Mouse (Mus musculus) MEL (cell line): ENCODE data around the gene Dpep3. TPM values are rescaled to one million over a fixed set of nuclear protein-coding genes. Genes with fewer than 3 reads are reported as not detected.

ENCODE experiments used
- DNase-seq: peaks from one replicate; pipeline ENCODE4 v3.0.0; 2011; ENCODE audit warnings: low read depth, low spot score
- H3K27ac ChIP-seq: 2 replicates; pipeline ENCODE4 v1.5.1; 2012; ENCODE audit warnings: low read depth, mild to moderate bottlenecking, control low read depth, low read length, moderate library complexity; ENCODE audit not compliant: control insufficient read depth
- H3K27me3 ChIP-seq, 2 experiments: fragments of 150-350 bp in 1 of 2; sonication (generic) in 1 of 2; 2 replicates each; pipeline ENCODE4 v1.6.1; 2012; ENCODE audit warnings: low read length in 2 of 2, mild to moderate bottlenecking in 2 of 2, improper control_type of control experiment in 1 of 2, moderate library complexity in 1 of 2; ENCODE audit not compliant: insufficient read depth in 2 of 2, control insufficient read depth in 1 of 2
- H3K36me3 ChIP-seq, 2 experiments: 2 replicates each; pipeline ENCODE4 v1.6.1; 2012 to 2014; ENCODE audit warnings: low read length in 2 of 2, improper control_type of control experiment in 1 of 2, inconsistent platforms in 1 of 2, mild to moderate bottlenecking in 1 of 2; ENCODE audit not compliant: insufficient read depth in 2 of 2, control insufficient read depth in 1 of 2
- H3K4me1 ChIP-seq, 2 experiments: fragments of 150-350 bp in 1 of 2; sonication (generic) in 1 of 2; 2 replicates each; pipeline ENCODE4 v1.6.1; 2012; ENCODE audit warnings: low read length in 2 of 2, improper control_type of control experiment in 1 of 2, mild to moderate bottlenecking in 1 of 2; ENCODE audit not compliant: insufficient read depth in 2 of 2, control insufficient read depth in 1 of 2
- H3K4me3 ChIP-seq, 2 experiments: fragments of 150-350 bp in 1 of 2; sonication (generic) in 1 of 2; 2 replicates each; pipeline ENCODE4 v1.5.1; 2012; ENCODE audit warnings: low read depth in 2 of 2, low read length in 2 of 2, mild to moderate bottlenecking in 2 of 2, moderate library complexity in 2 of 2, control low read depth in 1 of 2, improper control_type of control experiment in 1 of 2; ENCODE audit not compliant: control insufficient read depth in 1 of 2, insufficient read depth in 1 of 2
- H3K79me2 ChIP-seq: 2 replicates; pipeline ENCODE4 v1.6.1; 2012; ENCODE audit warnings: mild to moderate bottlenecking, low read length, moderate library complexity; ENCODE audit not compliant: control insufficient read depth, poor library complexity, insufficient read depth
- H3K9ac ChIP-seq: 2 replicates; pipeline ENCODE4 v1.6.1; 2012; ENCODE audit warnings: low read depth, mild to moderate bottlenecking, control low read depth, low read length, moderate library complexity; ENCODE audit not compliant: control insufficient read depth, poor library complexity, severe bottlenecking
- H3K9me3 ChIP-seq: fragments of 150-350 bp; sonication (generic); replicated peaks from 2 replicates; pipeline ENCODE4 v1.6.1; 2012; ENCODE audit warnings: mild to moderate bottlenecking, low read length, improper control_type of control experiment, moderate library complexity; ENCODE audit not compliant: insufficient read depth
- BHLHE40 ChIP-seq: IDR thresholded peaks from 2 replicates; pipeline ENCODE4 v1.6.1; 2012; ENCODE audit warnings: low read depth, mild to moderate bottlenecking, inconsistent platforms, low read length, improper control_type of control experiment, borderline replicate concordance
- CHD1 ChIP-seq: IDR thresholded peaks from 2 replicates; pipeline ENCODE4 v1.6.1; 2012; ENCODE audit warnings: low read depth, mild to moderate bottlenecking, inconsistent platforms, low read length, improper control_type of control experiment
- CTCF ChIP-seq, 3 experiments: IDR thresholded peaks in 2 of 3; conservative IDR thresholded peaks in 1 of 3; 2 replicates each; pipeline ENCODE4 v1.5.1; 2011 to 2012; ENCODE audit warnings: low read length in 3 of 3, low read depth in 2 of 3, mild to moderate bottlenecking in 2 of 3, improper control_type of control experiment in 1 of 3, inconsistent platforms in 1 of 3, mixed read lengths in 1 of 3, moderate library complexity in 1 of 3; ENCODE audit not compliant: control insufficient read depth in 1 of 3, insufficient read depth in 1 of 3, poor library complexity in 1 of 3, severe bottlenecking in 1 of 3
- E2F4 ChIP-seq: IDR thresholded peaks from 2 replicates; pipeline ENCODE4 v1.6.1; 2011; ENCODE audit warnings: low read depth, low read length, improper control_type of control experiment, borderline replicate concordance
- EP300 ChIP-seq, 2 experiments: IDR thresholded peaks; 2 replicates each; pipeline ENCODE4 v1.6.1; 2011; ENCODE audit warnings: improper control_type of control experiment in 2 of 2, low read length in 2 of 2, low read depth in 1 of 2, mild to moderate bottlenecking in 1 of 2
- HCFC1 ChIP-seq: IDR thresholded peaks from 2 replicates; pipeline ENCODE4 v1.6.1; 2012; ENCODE audit warnings: low read depth, mild to moderate bottlenecking, inconsistent platforms, low read length, improper control_type of control experiment, moderate library complexity
- KAT2A ChIP-seq: conservative IDR thresholded peaks from 2 replicates; pipeline ENCODE4 v1.6.1; 2012; ENCODE audit warnings: low read depth, low read length, improper control_type of control experiment, inconsistent platforms
- MYC ChIP-seq: IDR thresholded peaks from 2 replicates; pipeline ENCODE4 v1.6.1; 2011; ENCODE audit warnings: low read depth, mild to moderate bottlenecking, low read length, improper control_type of control experiment, moderate library complexity
- NELFE ChIP-seq: IDR thresholded peaks from 2 replicates; pipeline ENCODE4 v1.6.1; 2011; ENCODE audit warnings: low read depth, low read length, improper control_type of control experiment
- POLR2AphosphoS2 ChIP-seq: IDR thresholded peaks from 2 replicates; pipeline ENCODE4 v1.6.1; 2011; ENCODE audit warnings: low read length, improper control_type of control experiment
- RAD21 ChIP-seq: IDR thresholded peaks from 2 replicates; pipeline ENCODE4 v1.6.1; 2011; ENCODE audit warnings: mild to moderate bottlenecking, low read depth, low read length, improper control_type of control experiment
- SMC3 ChIP-seq: IDR thresholded peaks from 2 replicates; pipeline ENCODE4 v1.6.1; 2011; ENCODE audit warnings: low read depth, low read length, improper control_type of control experiment
- TBP ChIP-seq: IDR thresholded peaks from 2 replicates; pipeline ENCODE4 v1.8.0; 2011; ENCODE audit warnings: low read depth, low read length, improper control_type of control experiment
- USF1 ChIP-seq: IDR thresholded peaks from 2 replicates; pipeline ENCODE4 v1.6.1; 2014; ENCODE audit warnings: low read depth, mild to moderate bottlenecking, inconsistent platforms, low read length, improper control_type of control experiment, moderate library complexity
- ZC3H11A ChIP-seq: IDR thresholded peaks from 2 replicates; pipeline ENCODE4 v1.6.1; 2012; ENCODE audit warnings: low read depth, mild to moderate bottlenecking, inconsistent platforms, low read length, improper control_type of control experiment
- ZMIZ1 ChIP-seq: IDR thresholded peaks from 2 replicates; pipeline ENCODE4 v1.6.1; 2012; ENCODE audit warnings: low read depth, mild to moderate bottlenecking, inconsistent platforms, low read length, improper control_type of control experiment, moderate library complexity
- polyA plus RNA-seq, 2 experiments: library from polyadenylated mRNA; stranded (reverse) in 1 of 2; unstranded in 1 of 2; fragments of >175 nt in 1 of 2; fragments of >200 nt in 1 of 2; gene quantifications; 2 replicates each; pipeline versions ENCODE4 v1.2.1 to v1.2.4; 2012; ENCODE audit warnings: low replicate concordance in 2 of 2, low read depth in 1 of 2; ENCODE audit not compliant: insufficient read length in 2 of 2, insufficient read depth in 1 of 2, missing spikeins in 1 of 2
- total RNA-seq: library from RNA; depleted of rRNA; stranded (reverse); fragments of 300-350 nt; gene quantifications from 2 replicates; pipeline ENCODE4 v1.2.3, GENCODE M21; 2012

The Dpep3 gene
- total and polyA plus RNA-seq, 3 experiments = 0.11 TPM; not detected in 2

- Histone ChIP-seq H3K4me1 (peaks cover 3 to 10% of the 10 kb centered on the region in 2 experiments; a peak in 3 of 4 replicates), H3K9me3 (no peaks in the 10 kb centered on the region), H3K4me3 (no peak overlapping the region), H3K27me3 (no peaks in the 10 kb centered on the region), H3K36me3 (peaks cover 0 to 5% of the 10 kb centered on the region in 2 experiments; a peak in 2 of 4 replicates), H3K79me2 (no peaks in the 10 kb centered on the region), H3K9ac (no peak overlapping the region), H3K27ac (no peak overlapping the region)
- TF ChIP-seq MYC = 0 out of 2 replicates have a peak, but pooled peaks have one; percentile 28
- peak; percentile 18; the same call in 1 of the 2 replicates for TF ChIP-seq RAD21
- TF ChIP-seq ZC3H11A = peak; percentile 11; the same call in 1 of the 2 replicates
- TF ChIP-seq SMC3 = peak; percentile 35
- TF ChIP-seq ZMIZ1 = no peak
- TF ChIP-seq CTCF (IDR thresholded peaks at IDR 0.05 in 2 of 3, conservative IDR thresholded peaks at IDR 0.05 in 1 of 3; ENCODE audit: control insufficient read depth in 1 of 3, insufficient read depth in 1 of 3, low read depth in 2 of 3, low read length in 3 of 3, poor library complexity in 1 of 3, severe bottlenecking in 1 of 3) = peak in 1 of 3 experiments; percentile 35; a peak in 2 of 6 replicates
- no peak for TF ChIP-seq CHD1
- no peak for DNase-seq
Observed at GRCm38 (mm10) chr8:105981146-105981545, 1.9 kb upstream of the Dpep3 start.

- Histone ChIP-seq H3K79me2 (no peaks in the 10 kb centered on the region), H3K36me3 (no peaks in the 10 kb centered on the region), H3K9me3 (no peaks in the 10 kb centered on the region), H3K27ac (no peak overlapping the region), H3K27me3 (no peaks in the 10 kb centered on the region), H3K9ac (no peak overlapping the region), H3K4me1 (no peaks in the 10 kb centered on the region), H3K4me3 (no peak overlapping the region)
- 0 out of 2 replicates have a peak, but pooled peaks have one; percentile 6 for TF ChIP-seq SMC3
- TF ChIP-seq CTCF (IDR thresholded peaks at IDR 0.05 in 2 of 3, conservative IDR thresholded peaks at IDR 0.05 in 1 of 3; ENCODE audit: control insufficient read depth in 1 of 3, insufficient read depth in 1 of 3, low read depth in 2 of 3, low read length in 3 of 3, poor library complexity in 1 of 3, severe bottlenecking in 1 of 3) = peak; percentile 14 to 49 (median 30); a peak in 5 of 6 replicates
- no peak for TF ChIP-seq EP300 (IDR thresholded peaks at IDR 0.05; ENCODE audit: low read depth in 1 of 2, low read length in 2 of 2)
- no peak for TF ChIP-seq POLR2AphosphoS2
- peak; percentile 46 for DNase-seq
Observed at GRCm38 (mm10) chr8:105975363-105975762, 3.9 kb downstream of the Dpep3 start.

GRCm38 (mm10) chr8:105971019-105971720 lies 8.1 kb downstream of the Dpep3 start:
- Histone ChIP-seq H3K9me3 (no peaks in the 10 kb centered on the region), H3K27me3 (no peaks in the 10 kb centered on the region), H3K36me3 (0 out of 4 replicates have a peak, but pooled peaks cover 0 to 3% of the 10 kb centered on the region in 2 experiments), H3K79me2 (no peaks in the 10 kb centered on the region), H3K4me1 (peaks cover 2 to 6% of the 10 kb centered on the region in 2 experiments; a peak in 2 of 4 replicates), H3K9ac (no peak overlapping the region), H3K4me3 (no peak overlapping the region), H3K27ac (no peak overlapping the region)
- TF ChIP-seq E2F4 = no peak
- TF ChIP-seq BHLHE40 = no peak
- no peak for TF ChIP-seq USF1
- TF ChIP-seq HCFC1 = no peak
- no peak for TF ChIP-seq EP300 (IDR thresholded peaks at IDR 0.05; ENCODE audit: low read depth in 1 of 2, low read length in 2 of 2)
- TF ChIP-seq KAT2A = no peak
- TF ChIP-seq TBP = peak; percentile 68
- no peak for TF ChIP-seq CTCF (IDR thresholded peaks at IDR 0.05 in 2 of 3, conservative IDR thresholded peaks at IDR 0.05 in 1 of 3; ENCODE audit: control insufficient read depth in 1 of 3, insufficient read depth in 1 of 3, low read depth in 2 of 3, low read length in 3 of 3, poor library complexity in 1 of 3, severe bottlenecking in 1 of 3)
- TF ChIP-seq NELFE = no peak
- no peak for DNase-seq
